Mouse (Mus musculus): Measurements from ENCODE around the gene Sds.

GRCm38 (mm10) chr5:120490679-120491192 lies 14.4 kb downstream of the Sds start:
- no peak for TF ChIP-seq CTCF (conservative IDR thresholded peaks at IDR 0.05; ENCODE audit: low read length)
- TF ChIP-seq POU5F1 (IDR thresholded peaks at IDR 0.05; ENCODE audit: borderline replicate concordance, low read length) = no peak
- TF ChIP-seq NANOG (IDR thresholded peaks at IDR 0.05; ENCODE audit: borderline replicate concordance, low read length) = no peak

Measured in E14TG2a.4 (cell line).